Mouse (Mus musculus) left cerebral cortex, adult 18-20 months (tissue): Measurements from ENCODE around the gene Psmb4. TPM values are rescaled to one million over a fixed set of nuclear protein-coding genes. Genes with fewer than 3 reads are reported as not detected.
"Not testable (repeated sequence)": the region's sequence is repeated elsewhere in the genome, so short reads cannot be mapped to it uniquely, and the experiment has no call there.

Experiments used
- DNase-seq, 2 experiments: peaks; one replicate each; pipeline ENCODE4 v3.0.0; 2021 to 2022; ENCODE audit warnings: low spot score in 2 of 2, mixed read lengths in 1 of 2
- total RNA-seq, 2 experiments: library from RNA; stranded (reverse); gene quantifications; 2 replicates each; pipeline ENCODE4 v1.2.3; 2021

Gene Psmb4
- total RNA-seq, 2 experiments from 2014 or later, result 281 to 296 TPM

DNA sequence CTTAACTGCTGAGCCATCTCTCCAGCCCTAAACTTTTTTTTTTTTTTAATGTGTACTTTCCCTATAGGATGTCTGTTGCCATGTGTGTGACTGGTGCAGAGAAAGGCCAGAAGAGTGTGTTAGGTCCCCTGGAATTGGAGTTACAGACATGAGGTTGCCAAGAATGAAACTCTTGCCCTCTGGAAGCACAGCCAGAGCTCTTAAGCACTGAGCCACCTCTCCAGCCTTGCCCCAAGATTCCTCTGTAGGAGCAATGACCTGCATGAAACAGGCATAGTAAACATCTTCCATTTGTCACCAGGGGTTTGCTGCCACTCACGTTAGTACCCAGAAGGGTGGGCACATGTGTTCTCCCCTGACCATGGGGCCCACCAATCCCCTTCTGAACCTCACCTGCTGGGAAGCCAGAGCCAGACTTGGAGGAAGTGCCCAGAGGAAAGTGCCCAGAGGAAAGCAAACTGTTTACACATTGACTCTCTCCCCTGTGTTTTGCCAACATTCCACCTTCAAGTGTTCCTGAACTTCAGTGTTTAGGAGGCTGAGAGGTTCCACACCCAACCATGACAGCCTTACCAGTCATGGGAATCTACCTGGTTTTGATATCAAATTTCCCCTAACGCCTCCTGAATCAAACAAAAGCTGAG, 24.4 kb upstream of the Psmb4 start:
- no peak for DNase-seq

GRCm38 (mm10) chr3:94906482-94906881, 19.7 kb upstream of the Psmb4 start:
- no peak for DNase-seq

DNA sequence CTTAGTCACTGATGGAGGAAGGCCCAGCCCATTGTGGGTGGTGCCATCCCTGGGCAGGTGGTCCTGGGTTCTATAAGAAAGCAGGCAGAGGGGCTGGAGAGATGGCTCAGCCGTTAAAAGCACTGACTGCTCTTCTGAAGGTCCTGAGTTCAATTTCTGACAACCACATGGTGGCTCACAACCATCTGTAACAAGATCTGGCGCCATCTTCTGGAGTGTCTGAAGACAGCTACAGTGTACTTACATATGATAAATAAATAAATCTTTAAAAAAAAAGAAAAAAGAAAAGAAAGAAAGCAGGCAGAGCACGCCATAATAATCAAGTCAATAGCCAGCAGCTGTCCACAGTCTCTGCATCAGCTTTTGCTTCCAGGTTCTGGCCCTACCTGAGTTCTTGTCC, 18.0 kb upstream of the Psmb4 start:
- DNase-seq, result not testable (repeated sequence)

DNA sequence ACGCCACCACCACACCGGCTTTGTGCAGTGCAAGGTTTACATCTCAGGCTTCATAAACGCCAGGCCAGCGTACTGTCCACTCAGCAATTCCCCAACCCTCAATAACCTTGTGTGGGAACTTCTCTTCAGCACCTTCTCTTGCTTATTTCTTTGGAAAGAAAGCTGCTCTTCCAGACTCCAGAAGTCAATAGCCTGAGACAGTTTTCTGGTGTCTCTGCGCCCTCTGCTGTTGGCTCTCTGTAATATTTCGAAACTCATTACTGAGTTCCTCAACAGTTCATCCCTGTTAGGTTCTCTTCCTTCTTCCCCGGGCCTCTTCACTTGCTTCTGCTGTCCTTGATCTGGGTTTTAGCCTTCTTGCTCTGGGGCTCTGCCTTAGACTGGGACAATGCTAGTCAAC, 16.0 kb upstream of the Psmb4 start:
- DNase-seq, result peak; percentile 68 to 72

GRCm38 (mm10) chr3:94894076-94894475, 7.3 kb upstream of the Psmb4 start:
- DNase-seq, result no peak

DNA sequence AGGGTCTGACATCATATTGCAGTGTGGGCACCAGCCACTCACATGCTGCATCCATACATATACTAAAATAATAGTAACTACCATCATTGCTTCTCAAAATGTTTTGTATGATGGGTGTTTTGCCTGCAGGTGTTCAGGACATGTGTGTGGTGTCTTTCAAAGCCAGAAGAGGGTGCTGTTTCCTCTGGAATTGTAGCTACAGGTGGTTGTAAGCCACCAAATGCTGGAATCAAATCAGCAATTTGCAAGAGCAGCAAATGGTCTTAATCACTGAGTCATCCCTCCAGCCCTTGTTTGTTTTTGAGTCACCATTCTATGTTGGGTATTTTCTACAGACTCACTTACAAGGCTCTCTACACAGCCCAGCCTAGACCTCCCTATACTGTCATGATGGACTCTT, 1.8 kb upstream of the Psmb4 start:
- no peak for DNase-seq

DNA sequence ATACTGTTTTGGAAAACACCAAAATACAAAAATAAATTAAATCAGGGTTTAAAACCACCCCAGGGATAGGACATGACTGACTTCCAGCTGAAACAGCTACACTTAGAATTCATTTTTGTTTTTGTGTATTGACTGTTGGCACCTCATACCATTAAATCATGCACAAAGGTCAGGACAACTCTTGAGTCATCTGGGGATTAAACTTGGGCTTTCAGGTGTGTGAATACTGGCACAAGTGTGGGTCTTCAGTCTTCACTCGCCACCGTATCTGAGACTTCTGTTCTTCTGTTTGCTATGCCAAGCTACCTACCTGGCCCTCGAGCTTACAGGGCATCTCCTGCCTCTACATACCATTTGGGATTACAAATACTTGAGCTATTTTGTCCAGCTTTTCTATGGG, 4.2 kb downstream of the Psmb4 start:
- DNase-seq, result no peak

DNA sequence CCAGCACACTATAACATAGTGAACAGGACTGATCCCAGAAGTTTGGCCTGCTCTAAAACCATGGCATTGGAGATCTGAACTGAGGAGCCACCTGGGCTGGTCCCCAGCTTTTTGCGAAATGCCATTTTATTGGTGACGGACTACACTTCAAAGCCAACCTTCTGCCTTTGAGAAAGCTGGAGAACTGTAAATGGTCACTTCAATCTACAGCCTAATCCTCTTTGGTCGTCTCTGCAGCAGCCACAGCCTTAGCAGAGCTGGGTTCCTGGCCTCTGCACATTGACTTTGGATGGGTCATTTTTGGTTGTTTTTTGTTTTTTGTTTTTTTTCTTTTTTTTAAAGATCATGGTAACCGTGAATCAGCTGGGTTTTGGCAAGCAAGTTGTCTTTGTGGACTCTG, 4.9 kb downstream of the Psmb4 start:
- DNase-seq, result no peak

DNA sequence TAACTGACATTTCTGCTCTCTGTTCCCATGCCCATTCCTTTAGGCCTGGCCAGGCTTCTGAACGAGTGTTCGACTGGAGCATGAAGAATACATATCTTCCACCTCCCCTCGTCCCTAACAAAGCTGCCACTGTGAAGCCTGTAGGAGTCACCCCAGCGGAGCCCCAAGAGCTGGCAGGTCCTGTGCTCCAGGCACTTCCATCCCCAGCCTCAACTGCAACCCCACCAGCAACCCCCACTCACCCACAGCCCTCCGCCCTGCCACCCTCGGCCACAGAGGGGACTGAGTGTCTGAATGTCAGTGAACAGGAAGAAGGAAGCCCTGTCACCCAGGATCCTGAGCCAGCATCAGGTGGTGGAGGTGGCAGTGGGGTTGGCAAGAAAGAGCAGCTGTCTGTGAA, 8.1 kb downstream of the Psmb4 start:
- no peak for DNase-seq

DNA sequence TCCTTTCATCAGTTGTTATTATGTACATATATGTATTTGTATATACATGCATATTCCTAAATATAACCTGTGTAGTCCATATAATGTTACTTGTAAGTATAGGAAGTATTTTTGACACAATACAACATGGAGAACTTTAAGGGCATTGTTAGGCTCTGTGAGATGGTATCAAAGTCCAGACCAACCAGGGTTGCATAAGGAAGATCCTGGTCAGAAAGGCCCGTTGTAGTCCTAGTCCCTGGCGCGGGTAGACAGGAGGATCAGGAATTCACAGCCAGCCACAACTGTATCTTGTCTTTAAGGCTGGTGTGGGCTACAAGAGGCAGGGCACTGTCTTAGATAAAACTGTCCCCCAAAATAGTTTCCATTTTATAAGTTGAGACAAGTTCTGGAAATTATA, 17.8 kb downstream of the Psmb4 start:
- no peak for DNase-seq

DNA sequence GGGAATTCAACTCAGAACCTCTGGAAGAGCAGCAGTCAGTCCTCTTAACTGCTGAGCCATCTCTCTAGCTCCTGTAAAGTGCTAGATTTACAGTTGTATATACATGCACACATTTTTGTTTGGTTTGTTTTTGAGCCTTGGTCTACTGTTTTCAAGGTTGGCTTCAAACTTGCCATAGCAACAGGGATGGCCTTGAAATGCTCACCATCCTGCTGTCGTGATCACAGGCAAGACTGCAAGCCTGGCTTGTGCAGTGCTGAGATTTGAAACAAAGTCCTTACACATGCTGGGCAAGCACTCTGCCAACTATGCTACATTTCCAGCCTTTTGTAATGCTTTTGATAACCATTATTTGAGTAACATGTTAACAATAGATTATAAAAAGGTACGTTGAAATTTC, 27.3 kb downstream of the Psmb4 start:
- no peak for DNase-seq

DNA sequence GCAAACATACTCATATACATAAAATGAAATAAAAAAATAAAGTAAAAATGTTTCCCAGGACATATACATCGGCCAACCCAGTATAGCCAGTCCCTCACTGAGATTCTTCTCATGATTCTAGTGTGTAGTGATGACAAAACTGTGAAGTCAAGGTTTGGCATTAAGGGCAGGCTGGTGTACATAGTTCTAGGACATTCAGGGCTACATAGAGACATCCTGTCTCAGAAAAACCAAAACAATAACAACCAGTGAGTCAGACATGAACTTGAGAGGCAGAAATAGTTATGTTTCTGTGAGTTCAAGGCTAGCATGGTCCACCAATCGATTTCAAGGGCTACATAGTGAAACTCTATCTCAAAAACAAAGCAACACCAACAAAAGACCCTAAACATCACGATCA, 34.5 kb downstream of the Psmb4 start:
- no peak for DNase-seq

DNA sequence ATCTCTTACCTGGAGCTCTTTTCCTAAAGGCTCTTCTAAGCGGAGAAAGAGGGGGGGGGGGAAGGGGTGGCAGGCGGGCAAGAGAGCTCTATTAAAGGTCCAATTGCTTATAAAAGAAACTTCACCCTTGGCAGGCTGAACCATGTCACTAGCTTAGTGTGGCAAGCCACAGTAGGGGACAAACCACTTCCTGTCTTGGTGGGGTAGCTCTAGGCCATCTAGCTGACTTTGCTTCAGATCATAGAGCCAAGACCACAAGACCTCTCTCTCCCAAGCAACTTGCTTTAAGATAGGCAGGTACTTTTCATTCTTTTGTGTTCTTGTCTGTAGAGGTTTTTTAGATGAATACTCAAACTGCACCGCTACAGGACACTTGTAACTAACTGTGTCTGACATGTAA, 35.0 kb downstream of the Psmb4 start:
- DNase-seq, result no peak

- peak; percentile 42 to 70 for DNase-seq
These were observed 37.4 kb downstream of the Psmb4 start for GRCm38 (mm10) chr3:94849338-94849737.

DNA sequence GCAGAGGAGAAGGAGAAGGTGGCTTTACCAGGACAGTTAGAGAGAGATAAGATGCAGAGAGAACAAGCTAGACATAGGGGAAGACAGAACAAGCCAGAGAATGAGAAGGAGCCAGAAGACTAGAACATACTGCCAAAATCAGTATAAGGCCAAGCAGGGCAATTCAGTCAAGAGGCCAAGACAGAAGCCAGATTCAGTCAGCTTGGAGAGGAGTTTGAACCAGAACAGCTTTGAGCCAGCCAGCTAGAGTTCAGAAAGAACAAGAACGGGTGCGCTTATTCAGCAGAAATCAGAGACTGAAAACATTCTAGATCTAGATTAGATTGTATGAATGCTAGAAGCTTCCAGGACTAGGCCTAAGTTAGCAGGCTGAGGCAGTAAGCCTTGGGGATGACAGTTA, 39.4 kb downstream of the Psmb4 start:
- no peak for DNase-seq

DNA sequence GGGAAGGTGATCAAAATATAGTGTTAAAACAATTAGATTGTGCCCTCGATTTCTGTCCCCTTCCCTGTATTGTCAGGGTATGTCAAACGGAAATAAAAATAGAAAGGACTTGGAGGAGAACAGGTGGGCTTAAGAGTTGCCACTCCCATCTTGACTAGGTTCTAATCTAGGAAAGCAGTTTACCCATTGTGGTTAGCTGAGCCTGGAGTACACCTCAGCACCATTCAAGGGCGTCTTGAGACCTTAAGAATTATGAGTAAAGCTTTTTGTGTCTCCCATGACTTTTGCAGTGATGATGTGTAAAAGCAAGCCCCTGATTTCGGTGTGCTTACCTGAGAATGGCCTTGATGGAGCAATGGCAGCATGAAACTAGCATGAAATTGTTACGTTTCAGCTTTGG, 47.7 kb downstream of the Psmb4 start:
- DNase-seq, result no peak

GRCm38 (mm10) chr3:94838631-94839030, 48.1 kb downstream of the Psmb4 start:
- peak in 1 of 2 experiments; percentile 6 for DNase-seq

DNA sequence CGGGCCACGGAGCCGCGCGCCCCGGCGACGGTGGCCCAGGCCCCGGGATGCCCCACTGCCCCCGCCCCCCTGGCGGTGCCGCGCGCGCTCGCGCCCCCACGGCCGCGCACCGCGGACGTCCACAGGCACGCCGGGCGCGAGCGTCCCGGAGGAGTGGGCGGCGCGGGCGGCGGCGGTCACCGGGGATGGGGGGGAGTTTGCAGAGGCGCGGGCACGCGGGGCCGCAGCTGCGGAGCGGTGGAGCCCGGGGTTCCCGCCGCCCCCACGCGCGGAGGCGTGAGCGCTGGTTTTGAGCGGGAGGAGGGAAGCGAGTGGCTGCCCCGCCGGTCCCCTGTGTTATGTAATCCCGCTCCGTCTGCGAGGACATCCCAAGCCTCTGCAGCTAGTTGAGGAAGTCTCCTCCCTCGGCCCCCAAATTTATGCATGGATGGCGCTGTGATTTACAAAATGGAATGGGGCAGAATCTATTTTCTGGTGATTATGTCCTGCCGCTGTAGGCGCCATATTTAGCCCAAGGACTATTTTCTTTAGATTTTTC, 48.7 kb downstream of the Psmb4 start:
- peak; percentile 86 to 91 for DNase-seq

DNA sequence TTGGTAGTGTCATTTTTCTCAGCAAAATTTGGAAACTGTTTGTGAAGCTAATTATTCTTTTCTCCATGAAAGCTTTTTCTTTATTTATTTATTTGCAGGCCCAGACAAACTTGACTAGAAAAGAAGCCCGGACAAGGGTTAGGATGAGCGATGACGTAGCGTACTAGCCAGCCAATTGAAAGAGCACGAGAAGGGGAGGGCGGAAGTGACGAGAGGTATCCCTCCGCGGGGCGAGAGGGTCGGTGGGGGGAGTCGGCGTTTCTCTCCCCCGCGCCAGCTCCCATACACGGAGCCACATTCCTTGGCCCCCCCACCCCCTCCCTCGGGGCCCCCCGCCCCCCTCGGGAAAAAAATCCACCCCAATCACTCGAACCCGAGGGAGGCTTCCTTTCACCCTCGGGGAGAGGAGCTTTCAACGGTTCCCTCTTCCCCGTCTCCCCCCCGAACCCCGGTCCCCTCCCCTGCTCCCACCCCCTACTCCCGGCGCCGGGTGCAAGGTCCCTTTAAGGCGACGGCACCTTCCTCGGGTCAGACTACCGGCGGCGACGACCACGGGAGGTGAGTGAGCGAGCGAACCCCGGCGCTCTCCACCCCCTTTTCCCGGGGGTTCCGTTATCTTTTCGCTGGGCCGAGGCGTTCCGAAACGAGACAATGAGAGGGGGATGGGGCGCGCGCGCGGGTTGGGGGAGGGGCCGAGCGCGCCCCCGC, 49.4 kb downstream of the Psmb4 start, which contains the start of gene Pogz:
Gene Pogz, plus strand, starts transcription at position 385 of the 708 bp plus-strand sequence.
- DNase-seq, result peak; percentile 94 to 96

GRCm38 (mm10) chr3:94835396-94835795, 51.4 kb downstream of the Psmb4 start:
- no peak for DNase-seq
